Mouse (Mus musculus) T-helper 1 cell (primary cell): ENCODE measurements at regions not wholly inside any gene's neighbourhood (a gene's known extent, or its start where the extent isn't known, plus 50 kb on each side); places are given as distances from the start of the nearest gene placed in this dataset.

Source experiments
- in situ Hi-C: fragments of 300-600 bp; cut with MboI, MseI; formaldehyde crosslinking; loops from one replicate; pipeline ENCODE4 v1.15.1; 2025; ENCODE audit warnings: high pct_unique_total_duplicates

GRCm38 (mm10) chr4:53915326-53915725 lies 89.5 kb downstream of the Tmem38b start:
- in situ Hi-C loops, result no loop called here

- in situ Hi-C loops, result no loop called here
Measured at GRCm38 (mm10) chr4:53919188-53919587, 93.3 kb downstream of the Tmem38b start.

GRCm38 (mm10) chr4:53920587-53920986 lies 94.7 kb downstream of the Tmem38b start:
- in situ Hi-C loops, result no loop called here

- in situ Hi-C loops, result no loop called here
Measured at GRCm38 (mm10) chr4:53931068-53931467, 105.2 kb downstream of the Tmem38b start.

- in situ Hi-C loops, result no loop called here
Measured at GRCm38 (mm10) chr4:53931499-53931898, 105.7 kb downstream of the Tmem38b start.

- in situ Hi-C loops, result no loop called here
Measured at GRCm38 (mm10) chr4:53935306-53935705, 109.5 kb downstream of the Tmem38b start.

GRCm38 (mm10) chr4:53948736-53949135 lies 122.9 kb downstream of the Tmem38b start:
- in situ Hi-C loops, result no loop called here

GRCm38 (mm10) chr4:53949164-53949563 lies 123.3 kb downstream of the Tmem38b start:
- in situ Hi-C loops, result no loop called here

GRCm38 (mm10) chr4:53950496-53950895 lies 124.7 kb downstream of the Tmem38b start:
- in situ Hi-C loops, result no loop called here

- in situ Hi-C loops, result no loop called here
Measured at GRCm38 (mm10) chr4:53951003-53951733, 125.3 kb downstream of the Tmem38b start.

GRCm38 (mm10) chr4:53951734-53952109 lies 125.9 kb downstream of the Tmem38b start:
- in situ Hi-C loops, result no loop called here

GRCm38 (mm10) chr4:53952288-53952687 lies 126.4 kb downstream of the Tmem38b start:
- in situ Hi-C loops, result no loop called here

- in situ Hi-C loops, result no loop called here
Measured at GRCm38 (mm10) chr4:53962458-53962857, 136.6 kb downstream of the Tmem38b start.

- in situ Hi-C loops, result no loop called here
Measured at GRCm38 (mm10) chr4:53970461-53970860, 144.6 kb downstream of the Tmem38b start.

GRCm38 (mm10) chr4:53970960-53971359 lies 145.1 kb downstream of the Tmem38b start:
- in situ Hi-C loops, result no loop called here

- in situ Hi-C loops, result no loop called here
Measured at GRCm38 (mm10) chr4:53976036-53976638, 150.3 kb downstream of the Tmem38b start.

GRCm38 (mm10) chr4:53986519-53987301 lies 160.9 kb downstream of the Tmem38b start:
- in situ Hi-C loops, result loop anchor here (10.0 kb wide), 1 partner anchor 512 kb away; no protein-coding TSS in a partner anchor

- in situ Hi-C loops, result loop anchor here (10.0 kb wide), 1 partner anchor 513 kb away; no protein-coding TSS in a partner anchor
Measured at GRCm38 (mm10) chr4:53987536-53987935, 161.7 kb downstream of the Tmem38b start.

GRCm38 (mm10) chr4:54021069-54021829 lies 195.4 kb downstream of the Tmem38b start:
- in situ Hi-C loops, result loop anchor here (5.0 kb wide), 1 partner anchor 369 kb away; no protein-coding TSS in a partner anchor

GRCm38 (mm10) chr4:54021861-54022385 lies 196.1 kb downstream of the Tmem38b start:
- in situ Hi-C loops, result loop anchor here (5.0 kb wide), 1 partner anchor 370 kb away; no protein-coding TSS in a partner anchor

GRCm38 (mm10) chr4:54026919-54027318 lies 201.1 kb downstream of the Tmem38b start:
- in situ Hi-C loops, result no loop called here
